ENCODE assay signal across 11 mouse cellular contexts in genomic region chr10:78285959-78286358, GRCm38 (mm10).
"Had no signal": no experiment of that assay in that cellular context is flagged by ENCODE, and none has a peak within 500 bp of the region (broad histone marks: within the 10 kb centered on the region; RNA-seq: fewer than 3 reads in every experiment).

No protein-coding gene starts in this region.

- DNase-seq: gastrocnemius, adult 2 months; gastrocnemius, postnatal 10 days; gastrocnemius, postnatal 25 days; heart, adult 18-20 months; heart, postnatal 10 days; heart, postnatal 4 days; kidney, adult 18-20 months; kidney, adult 8-10 months; kidney, postnatal 10 days; kidney, postnatal 4 days; liver had no signal
